Mouse (Mus musculus): ENCODE measurements around the gene Ppil6. TPM values are rescaled to one million over a fixed set of nuclear protein-coding genes. Genes with fewer than 3 reads are reported as not detected.

The Ppil6 gene
- polyA plus RNA-seq, 1 experiment from 2014 or later = 1.2 TPM

GRCm38 (mm10) chr10:41561701-41562395 is 71.6 kb downstream of the Ppil6 start:
- H3K27me3 ChIP-seq (replicated peaks) = no peaks in the 10 kb centered on the region
- 91% methylated on average over 10 of the region's 10 CpGs for whole genome bisulfite sequencing
- no peak overlapping the region for H3K4me3 ChIP-seq
- no peak for ATAC-seq (ENCODE audit: low FRiP score, low read depth)
- peaks cover 8% of the 10 kb centered on the region; the same call in 1 of the 2 replicates for H3K9me3 ChIP-seq
- no peak overlapping the region for H3K4me2 ChIP-seq (replicated peaks)
- H3K9ac ChIP-seq = no peak overlapping the region
- no peaks in the 10 kb centered on the region for H3K36me3 ChIP-seq
- no peak overlapping the region for H3K27ac ChIP-seq
- H3K4me1 ChIP-seq = no peaks in the 10 kb centered on the region

Other genes starting within 250 kb of the Ppil6 start
- gene Fig4, start 187.2 kb upstream of the Ppil6 start, polyA plus RNA-seq (2016; fragmentation: Nextera tagmentation; extraction: Ambion mirVana) = 25.1 and 29.6 TPM in 2 replicates
- 0.03 and 0.04 TPM in 2 replicates for gene Ak9, start 186.5 kb upstream of the Ppil6 start, polyA plus RNA-seq (2016; fragmentation: Nextera tagmentation; extraction: Ambion mirVana)
- 22.4 and 23.3 TPM in 2 replicates for gene Zbtb24, start 40.1 kb upstream of the Ppil6 start, polyA plus RNA-seq (2016; fragmentation: Nextera tagmentation; extraction: Ambion mirVana)
- gene Mical1, start 14.1 kb upstream of the Ppil6 start, polyA plus RNA-seq (2016; fragmentation: Nextera tagmentation; extraction: Ambion mirVana) = 44.8 and 47.5 TPM in 2 replicates
- 41.0 and 43.4 TPM in 2 replicates for gene Smpd2, start 70 bp upstream of the Ppil6 start, polyA plus RNA-seq (2016; fragmentation: Nextera tagmentation; extraction: Ambion mirVana)
- gene Cd164, start 29.0 kb downstream of the Ppil6 start, polyA plus RNA-seq (2016; fragmentation: Nextera tagmentation; extraction: Ambion mirVana) = 91.3 and 98.8 TPM in 2 replicates
- gene Ccdc162, start 226.2 kb downstream of the Ppil6 start, polyA plus RNA-seq (2016; fragmentation: Nextera tagmentation; extraction: Ambion mirVana) = 0.27 and 0.51 TPM in 2 replicates

All from neural tube, embryonic 12.5 days (tissue).